Mouse (Mus musculus): ENCODE data around the gene Dctn3.

GRCm38 (mm10) chr4:41708192-41708745 lies 14.7 kb downstream of the Dctn3 start:
- TF ChIP-seq GATA1 (IDR thresholded peaks at IDR 0.05; ENCODE audit: low read length) (no peak), TAL1 (IDR thresholded peaks at IDR 0.05; ENCODE audit: low read length) (no peak)
